Mouse (Mus musculus) adrenal gland, adult (tissue): ENCODE measurements at regions not wholly inside any gene's neighbourhood (a gene's known extent, or its start where the extent isn't known, plus 50 kb on each side); places are given as distances from the start of the nearest gene placed in this dataset.

Source experiments
- DNase-seq, 2 experiments: peaks; one replicate each; pipeline ENCODE4 v3.0.0; 2022 to 2023; ENCODE audit warnings: low spot score in 1 of 2; ENCODE audit not compliant: inconsistent age in 2 of 2

- no peak for DNase-seq
Measured at GRCm38 (mm10) chr7:136041921-136042320, 325.8 kb upstream of the Mki67 start.

GRCm38 (mm10) chr7:136046645-136047363 lies 330.6 kb upstream of the Mki67 start:
- peak; percentile 48 to 91 for DNase-seq

GRCm38 (mm10) chr7:136047364-136047945 lies 331.3 kb upstream of the Mki67 start:
- peak in 1 of 2 experiments; percentile 29 for DNase-seq

GRCm38 (mm10) chr7:136048925-136049586 lies 332.9 kb upstream of the Mki67 start:
- DNase-seq, result peak in 1 of 2 experiments; percentile 31

- DNase-seq, result peak in 1 of 2 experiments; percentile 84
Measured at GRCm38 (mm10) chr7:136049587-136049930, 333.4 kb upstream of the Mki67 start.

- peak in 1 of 2 experiments; percentile 44 for DNase-seq
Measured at GRCm38 (mm10) chr7:136050116-136050515, 334.0 kb upstream of the Mki67 start.

GRCm38 (mm10) chr7:136056876-136057484 lies 340.8 kb upstream of the Mki67 start:
- DNase-seq, result no peak

- no peak for DNase-seq
Measured at GRCm38 (mm10) chr7:136058319-136058718, 342.2 kb upstream of the Mki67 start.

GRCm38 (mm10) chr7:136058751-136059681 lies 342.9 kb upstream of the Mki67 start:
- no peak for DNase-seq

GRCm38 (mm10) chr7:136059896-136060295 lies 343.7 kb upstream of the Mki67 start:
- no peak for DNase-seq

- DNase-seq, result peak; percentile 68 to 90
Measured at GRCm38 (mm10) chr7:136060339-136061073, 344.3 kb upstream of the Mki67 start.

GRCm38 (mm10) chr7:136062658-136063057 lies 346.5 kb upstream of the Mki67 start:
- no peak for DNase-seq

GRCm38 (mm10) chr7:136065038-136065678 lies 349.0 kb upstream of the Mki67 start:
- no peak for DNase-seq

- DNase-seq, result no peak
Measured at GRCm38 (mm10) chr7:136065679-136066055, 349.5 kb upstream of the Mki67 start.

GRCm38 (mm10) chr7:136070881-136071280 lies 354.7 kb upstream of the Mki67 start:
- DNase-seq, result peak in 1 of 2 experiments; percentile 32

- DNase-seq, result no peak
Measured at GRCm38 (mm10) chr7:136071331-136071730, 355.2 kb upstream of the Mki67 start.

GRCm38 (mm10) chr7:136073265-136073799 lies 357.2 kb upstream of the Mki67 start:
- no peak for DNase-seq

- no peak for DNase-seq
Measured at GRCm38 (mm10) chr7:136074043-136074442, 357.9 kb upstream of the Mki67 start.

GRCm38 (mm10) chr7:136081534-136082252 lies 365.5 kb upstream of the Mki67 start:
- DNase-seq, result no peak
